Mouse (Mus musculus): Measurements from ENCODE around the gene Sftpa1.

Sftpa1 gene

DNA sequence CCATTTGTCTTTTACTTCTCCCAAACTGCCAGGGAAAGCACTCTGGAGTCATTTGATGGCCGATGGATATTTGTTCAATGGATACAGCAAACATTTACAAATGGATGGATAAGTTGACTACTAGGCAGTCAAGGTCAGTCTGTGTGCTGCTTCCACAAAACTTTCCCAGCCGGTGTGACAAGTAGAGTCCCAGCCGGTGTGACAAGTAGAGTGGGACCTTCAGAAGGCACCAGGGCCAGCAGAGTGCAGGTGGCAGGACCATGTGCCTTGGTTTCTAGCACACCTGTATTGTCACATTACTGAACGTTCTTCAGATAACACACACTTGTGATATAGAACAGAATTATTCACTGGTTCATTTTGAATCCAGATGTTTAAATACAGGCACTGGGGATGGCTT, 28.5 kb downstream of the Sftpa1 start:
- DNase-seq (ENCODE audit: low read depth in 2 of 2, low spot score in 2 of 2), result no peak

DNA sequence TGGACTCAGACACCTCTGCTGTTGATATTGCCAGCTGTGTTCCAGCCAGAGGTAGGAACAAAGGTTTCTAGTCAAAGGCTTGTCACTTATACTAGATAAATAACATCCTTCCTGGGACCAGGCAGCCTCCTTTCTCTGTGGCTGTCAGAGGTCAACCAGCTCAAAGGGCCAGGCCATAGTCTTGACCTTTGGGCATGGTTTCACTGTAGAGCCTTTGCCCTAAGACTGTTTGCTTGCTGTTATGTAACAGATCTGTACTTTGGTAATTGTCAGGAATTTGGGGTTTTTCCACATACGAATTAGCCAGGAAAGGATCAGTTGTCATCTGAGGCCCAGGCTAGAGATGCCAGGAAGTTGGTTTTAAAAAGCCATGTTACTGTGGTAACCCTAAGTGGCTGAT, 29.2 kb downstream of the Sftpa1 start:
- DNase-seq (ENCODE audit: low read depth in 2 of 2, low spot score in 2 of 2), result no peak

- no peak for DNase-seq (ENCODE audit: low read depth in 2 of 2, low spot score in 2 of 2)
Measured at GRCm38 (mm10) chr14:41162663-41163062, 31.1 kb downstream of the Sftpa1 start.

GRCm38 (mm10) chr14:41167278-41167677, 35.7 kb downstream of the Sftpa1 start:
- DNase-seq (ENCODE audit: low read depth in 2 of 2, low spot score in 2 of 2), result no peak

DNA sequence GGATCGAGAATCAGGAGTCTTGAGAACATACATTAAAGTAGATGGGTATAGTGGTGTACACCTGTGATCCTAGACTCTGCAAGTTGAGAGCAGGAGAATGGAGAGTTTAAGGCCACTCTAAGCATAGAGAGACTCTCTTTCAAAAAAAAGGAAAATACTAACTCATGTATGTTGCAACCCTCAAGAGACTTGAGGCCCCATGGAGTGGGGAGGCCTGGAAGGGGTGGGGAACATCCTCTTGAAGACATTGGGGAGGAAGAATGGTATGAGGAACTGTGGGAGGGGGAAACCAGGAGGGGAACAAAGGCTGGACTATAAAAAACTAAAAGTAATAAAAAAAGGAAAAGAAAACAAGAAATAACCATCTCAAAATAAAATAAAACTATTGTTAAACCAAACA, 37.0 kb downstream of the Sftpa1 start:
- no peak for DNase-seq (ENCODE audit: low read depth in 2 of 2, low spot score in 2 of 2)

DNA sequence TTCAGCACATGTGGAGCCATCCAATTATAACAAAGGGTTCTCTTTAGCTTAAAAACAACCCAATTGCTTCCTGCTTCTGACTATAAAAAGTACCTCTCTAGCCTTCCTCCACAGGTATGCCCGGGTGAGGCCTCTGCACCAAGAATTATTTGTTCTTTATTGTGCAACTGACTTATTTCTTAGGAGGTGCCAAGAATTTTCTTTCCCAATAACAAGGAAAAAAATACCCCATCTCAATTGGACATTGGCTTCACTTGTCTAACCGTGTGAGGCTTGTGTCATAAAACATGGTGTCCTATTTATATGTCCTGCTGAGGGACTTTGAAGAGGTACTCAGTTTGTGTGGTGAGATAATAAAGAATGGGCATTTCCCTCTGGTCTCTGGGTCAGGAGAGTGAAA, 38.9 kb downstream of the Sftpa1 start:
- DNase-seq (ENCODE audit: low read depth in 2 of 2, low spot score in 2 of 2), result no peak

- DNase-seq (ENCODE audit: low read depth in 2 of 2, low spot score in 2 of 2), result no peak
Measured at GRCm38 (mm10) chr14:41174802-41175201, 43.2 kb downstream of the Sftpa1 start.

GRCm38 (mm10) chr14:41185059-41185821, 53.7 kb downstream of the Sftpa1 start, which contains the start of gene Sftpd:
TSS of gene Sftpd (minus strand) at chr14:41185149.
- no peak for DNase-seq (ENCODE audit: low read depth in 2 of 2, low spot score in 2 of 2)
